Mouse (Mus musculus) gastrocnemius, adult 2 months (tissue): ENCODE measurements around the gene Il1r1. TPM values are rescaled to one million over a fixed set of nuclear protein-coding genes. Genes with fewer than 3 reads are reported as not detected.
A peak's percentile ranks its signal among the peaks of the same experiment; 100 is the strongest.

ENCODE experiments used
- DNase-seq: peaks from one replicate; pipeline ENCODE4 v3.0.0; 2022
- H3K27ac ChIP-seq: fragments of 200-600 bp; 2 replicates; pipeline ENCODE4 v1.8.1; 2022; ENCODE audit warnings: mild to moderate bottlenecking
- H3K4me3 ChIP-seq: fragments of 200-600 bp; 2 replicates; pipeline ENCODE4 v1.8.1; 2022; ENCODE audit warnings: mild to moderate bottlenecking, moderate library complexity
- CTCF ChIP-seq: fragments of 200-600 bp; IDR thresholded peaks from 2 replicates; pipeline ENCODE4 v1.8.1; 2022; ENCODE audit warnings: antibody characterized with exemption, mild to moderate bottlenecking, moderate library complexity
- intact Hi-C: fragments of 180-260 bp; cut with DNase I; formaldehyde crosslinking; loops from one replicate; pipeline ENCODE4 v1.15.1; 2025
- long read RNA-seq, 2 experiments: library from polyadenylated mRNA; stranded (forward); transcript quantifications; one replicate each; pipeline ENCODE4 v2.0.0; 2021
- total RNA-seq, 2 experiments: library from RNA; stranded (reverse); gene quantifications; 2 replicates each; pipeline ENCODE4 v1.2.3; 2021

Il1r1 gene
- 1 to 10 TPM; 3.0 to 3.4 TPM for total RNA-seq
- long read RNA-seq, experiment 1, partial matches to known transcripts: 0 of 1 reads
- long read RNA-seq, experiment 1, other reads (novel, unspliced or antisense): 1 of 1 reads
- long read RNA-seq, experiment 2, partial matches to known transcripts: 0 of 1 reads
- long read RNA-seq, experiment 2, other reads (novel, unspliced or antisense): 1 of 1 reads

DNA sequence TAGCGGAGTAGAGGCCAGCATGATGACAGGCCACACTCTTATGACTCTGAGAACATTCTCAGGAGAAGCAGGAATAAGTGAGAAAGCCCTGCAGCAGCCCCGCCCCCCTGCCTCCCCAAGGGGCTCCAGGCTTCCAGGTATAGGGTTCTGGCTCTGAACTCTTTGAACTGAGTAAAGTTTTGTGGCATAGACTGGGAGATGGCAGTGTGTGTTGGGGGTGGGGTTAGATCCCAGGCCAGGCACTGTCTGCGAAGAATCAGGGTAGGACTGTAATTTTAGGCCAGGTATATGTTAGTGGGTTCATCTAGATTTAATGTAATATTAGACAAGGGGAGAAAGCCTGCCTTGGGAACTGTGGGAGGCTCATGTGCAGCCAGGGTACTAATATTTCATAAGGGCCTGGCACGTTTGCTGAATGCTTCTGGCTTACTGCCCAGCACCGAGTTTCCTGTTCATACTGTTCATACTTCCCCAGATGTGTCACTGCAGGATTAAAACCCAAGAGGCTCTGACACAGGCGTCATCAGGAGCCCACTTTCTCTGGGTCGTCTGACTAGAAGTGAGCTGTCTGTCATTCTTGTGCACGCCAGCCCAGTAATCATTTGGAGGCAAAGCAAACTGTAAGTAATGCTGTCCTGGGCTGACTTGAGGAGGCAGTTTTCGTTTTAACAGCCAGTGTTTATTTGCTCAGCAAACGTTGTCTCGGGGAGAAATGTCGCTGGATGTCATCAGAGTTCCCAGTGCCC is at the start of gene Il1r1:
Gene Il1r1, plus strand, starts transcription at position 542 of the 746 bp plus-strand sequence.
- intact Hi-C loops: loop anchor here (10.0 kb wide), 1 partner anchor 150 kb away; no protein-coding TSS in a partner anchor
- TF ChIP-seq CTCF: no peak
- peak; percentile 84 for DNase-seq
- Histone ChIP-seq H3K27ac (peak within 1 kb of the TSS; percentile 73), H3K4me3 (peak within 1 kb of the TSS; percentile 64)

DNA sequence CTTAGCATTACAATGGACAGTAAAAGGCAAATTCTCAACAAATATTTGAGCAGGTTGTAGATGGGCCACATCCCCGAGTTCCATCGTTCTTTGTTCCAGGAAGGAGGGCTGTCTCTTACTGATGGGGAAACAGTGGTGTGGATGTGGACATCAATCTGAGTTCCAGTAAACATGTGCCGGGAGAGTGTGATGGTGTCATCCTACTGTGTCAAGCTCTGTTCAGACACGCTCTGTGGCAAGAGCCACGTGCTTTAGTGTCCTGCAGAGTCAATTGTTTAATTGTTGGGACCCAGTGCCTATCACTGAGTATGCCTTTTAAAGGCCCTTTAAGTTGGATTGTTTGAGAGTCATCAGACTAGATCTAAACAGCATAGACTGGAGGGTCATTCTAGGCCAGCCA is 49.8 kb upstream of the Il1r1 start:
- no peak for DNase-seq
- Histone ChIP-seq H3K27ac (no peak overlapping the region), H3K4me3 (no peak overlapping the region)
- no peak for TF ChIP-seq CTCF
- intact Hi-C loops: no loop called here

DNA sequence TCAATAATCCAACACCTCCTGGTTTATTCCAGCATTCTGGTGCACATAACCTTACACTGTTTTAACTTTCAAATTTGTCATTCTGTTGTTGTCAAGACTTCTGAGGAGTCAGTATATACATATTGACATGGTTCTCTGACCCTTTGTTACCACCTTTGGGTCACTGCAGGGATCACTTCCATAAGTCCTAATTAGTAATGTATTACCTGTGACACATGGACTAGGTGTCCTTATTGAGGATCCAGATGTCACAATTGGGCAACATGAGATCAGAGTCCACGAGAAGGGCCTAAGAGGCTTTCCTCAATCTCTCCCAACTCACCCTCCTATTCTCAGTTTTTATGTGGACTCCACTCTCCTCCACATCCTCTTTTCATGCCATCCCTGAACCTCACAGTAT is 49.1 kb upstream of the Il1r1 start:
- intact Hi-C loops: no loop called here
- no peak for DNase-seq
- TF ChIP-seq CTCF: no peak
- Histone ChIP-seq H3K27ac (no peak overlapping the region), H3K4me3 (no peak overlapping the region)

DNA sequence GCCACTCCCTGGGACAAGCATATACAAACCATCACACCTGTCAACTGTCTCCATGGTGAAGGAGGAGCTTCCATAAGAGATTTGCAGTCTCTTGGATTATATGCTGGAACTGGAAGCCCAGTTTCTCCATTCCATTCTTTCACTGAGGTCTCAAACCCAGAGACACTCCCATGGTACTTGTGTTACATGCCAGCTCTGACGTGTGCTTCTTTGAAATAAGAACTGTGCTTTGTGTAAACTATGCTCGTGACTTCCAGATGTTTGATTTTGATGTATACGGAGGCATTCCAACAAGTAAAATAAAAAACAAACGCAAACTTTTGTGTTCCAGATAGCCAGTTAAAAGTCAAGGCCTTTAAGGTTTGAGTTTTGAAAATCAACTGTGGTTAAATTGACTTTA is 45.8 kb upstream of the Il1r1 start:
- intact Hi-C loops: no loop called here
- DNase-seq: no peak
- TF ChIP-seq CTCF: no peak
- H3K4me3 ChIP-seq: no peak overlapping the region
- no peak overlapping the region for H3K27ac ChIP-seq

GRCm38 (mm10) chr1:40179493-40179892 is 45.4 kb upstream of the Il1r1 start:
- intact Hi-C loops: no loop called here
- Histone ChIP-seq H3K4me3 (no peak overlapping the region), H3K27ac (no peak overlapping the region)
- no peak for DNase-seq
- TF ChIP-seq CTCF: no peak

- TF ChIP-seq CTCF: no peak
- peak; percentile 61 for DNase-seq
- Histone ChIP-seq H3K27ac (no peak overlapping the region), H3K4me3 (no peak overlapping the region)
- intact Hi-C loops: no loop called here
Measured at GRCm38 (mm10) chr1:40180861-40181260, 44.0 kb upstream of the Il1r1 start.

DNA sequence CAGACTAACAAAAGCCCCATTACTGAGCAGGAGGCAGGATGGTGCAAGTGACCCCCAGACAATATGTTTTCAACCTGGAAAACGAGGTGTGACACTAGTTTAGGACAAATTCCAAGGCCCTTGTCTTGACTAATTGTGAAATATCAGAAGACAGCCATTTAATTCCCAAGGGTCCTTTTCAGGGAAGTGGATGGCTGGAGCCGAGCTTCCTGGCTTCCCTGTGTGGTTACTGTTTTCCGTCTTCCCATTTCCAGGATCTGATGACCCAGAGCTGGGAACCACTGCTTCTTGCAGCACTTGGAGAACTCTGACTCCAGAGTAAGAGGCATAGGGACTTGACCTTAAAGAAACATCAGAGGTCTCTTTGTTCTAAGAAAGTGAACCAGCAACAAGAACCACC is 43.2 kb upstream of the Il1r1 start:
- Histone ChIP-seq H3K4me3 (no peak overlapping the region), H3K27ac (no peak overlapping the region)
- no peak for TF ChIP-seq CTCF
- no peak for DNase-seq
- intact Hi-C loops: no loop called here

DNA sequence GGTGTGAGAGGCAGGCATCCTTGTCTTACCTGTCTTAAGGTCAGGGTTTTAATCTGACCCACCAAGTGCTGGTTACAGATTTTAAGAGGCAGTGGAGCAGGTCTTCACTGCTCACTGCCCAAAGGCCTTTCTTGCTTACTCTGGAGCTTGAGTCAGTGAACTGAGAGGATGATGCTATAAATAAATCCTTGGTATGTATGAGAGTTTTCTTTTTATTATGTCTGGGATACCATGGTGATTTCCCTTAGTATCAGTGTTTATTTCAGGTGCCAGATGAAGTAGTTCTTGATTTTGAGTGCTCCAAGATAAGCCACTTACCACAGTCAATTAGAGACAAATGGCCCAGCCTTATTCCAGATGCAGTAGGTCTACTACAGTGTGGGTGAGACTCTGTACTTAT is 41.5 kb upstream of the Il1r1 start:
- no peak for TF ChIP-seq CTCF
- intact Hi-C loops: no loop called here
- no peak overlapping the region for H3K27ac ChIP-seq
- H3K4me3 ChIP-seq: no peak overlapping the region
- no peak for DNase-seq

- TF ChIP-seq CTCF: no peak
- no peak overlapping the region for H3K27ac ChIP-seq
- DNase-seq: no peak
- intact Hi-C loops: no loop called here
- no peak overlapping the region for H3K4me3 ChIP-seq
Measured at GRCm38 (mm10) chr1:40187961-40188360, 36.9 kb upstream of the Il1r1 start.

GRCm38 (mm10) chr1:40190025-40190424 is 34.9 kb upstream of the Il1r1 start:
- Histone ChIP-seq H3K4me3 (no peak overlapping the region), H3K27ac (no peak overlapping the region)
- no peak for DNase-seq
- intact Hi-C loops: no loop called here
- TF ChIP-seq CTCF: no peak

DNA sequence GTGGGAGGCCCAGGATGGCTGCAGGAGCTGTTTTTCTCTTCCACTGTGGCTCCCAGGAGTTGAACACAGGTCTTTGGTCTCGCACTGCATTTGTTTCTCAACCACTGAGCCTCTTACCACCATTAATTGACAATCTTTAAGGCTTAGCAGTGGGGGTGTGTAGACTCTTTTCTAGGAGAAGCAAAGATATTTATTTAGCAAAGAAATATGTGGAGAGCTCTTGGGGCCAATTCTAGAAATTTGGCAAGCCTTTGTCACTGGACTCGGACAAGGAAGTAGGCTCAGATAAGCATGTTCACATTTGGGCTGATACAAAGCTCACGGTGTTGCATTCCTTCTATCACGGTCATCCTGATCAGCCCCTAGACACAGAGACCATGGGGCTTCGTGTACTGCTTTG is 34.0 kb upstream of the Il1r1 start:
- Histone ChIP-seq H3K27ac (no peak overlapping the region), H3K4me3 (no peak overlapping the region)
- intact Hi-C loops: no loop called here
- DNase-seq: no peak
- TF ChIP-seq CTCF: no peak

DNA sequence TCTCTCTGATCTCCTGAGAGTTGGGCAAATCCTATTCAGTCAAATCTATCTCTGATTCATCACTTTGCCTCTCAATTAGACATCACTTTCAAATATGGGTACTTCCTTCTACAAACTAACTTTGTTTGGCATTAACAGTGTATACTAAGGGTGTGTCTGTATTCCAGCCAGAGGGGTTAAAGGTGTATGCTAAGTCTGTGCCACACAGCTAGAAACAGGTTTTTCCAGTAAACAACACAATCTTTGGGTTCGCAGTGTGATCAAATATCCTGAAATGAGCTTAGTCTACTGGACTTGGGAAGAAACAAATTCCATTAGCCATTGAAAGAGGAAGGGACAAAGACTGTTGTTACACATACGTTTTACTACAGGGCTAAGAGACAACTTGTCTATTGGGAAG is 30.6 kb upstream of the Il1r1 start:
- no peak for DNase-seq
- TF ChIP-seq CTCF: no peak
- Histone ChIP-seq H3K4me3 (no peak overlapping the region), H3K27ac (no peak overlapping the region)
- intact Hi-C loops: no loop called here

- DNase-seq: no peak
- Histone ChIP-seq H3K27ac (no peak overlapping the region), H3K4me3 (no peak overlapping the region)
- intact Hi-C loops: no loop called here
- TF ChIP-seq CTCF: no peak
Measured at GRCm38 (mm10) chr1:40213337-40214159, 11.3 kb upstream of the Il1r1 start.
